Mouse (Mus musculus) kidney, embryonic 14.5 days (tissue): ENCODE data around the gene Dscaml1. TPM values are rescaled to one million over a fixed set of nuclear protein-coding genes. Genes with fewer than 3 reads are reported as not detected.

Experiments
- ATAC-seq: fragments of 200-750 bp; cut with Nextera tagmentation; 2 replicates; pipeline ENCODE4 v1.8.0; 2017; ENCODE audit warnings: moderate number of reproducible peaks, mild to moderate bottlenecking, moderate TSS enrichment, moderate library complexity; ENCODE audit not compliant: low FRiP score, low TSS enrichment
- H3K27ac ChIP-seq: fragments of 300-500 bp; sonication (generic); 2 replicates; pipeline ENCODE4 v1.5.1; 2014; ENCODE audit warnings: low read depth, mild to moderate bottlenecking, low read length, moderate library complexity, mixed read lengths
- H3K27me3 ChIP-seq: fragments of 300-500 bp; sonication (generic); 2 replicates; pipeline ENCODE4 v1.6.1; 2014; ENCODE audit warnings: mild to moderate bottlenecking, low read length; ENCODE audit not compliant: control insufficient read depth, insufficient read depth
- H3K36me3 ChIP-seq: fragments of 300-500 bp; sonication (generic); 2 replicates; pipeline ENCODE4 v1.6.1; 2014; ENCODE audit warnings: low read length, mixed read lengths; ENCODE audit not compliant: control insufficient read depth, insufficient read depth
- H3K4me1 ChIP-seq: fragments of 300-500 bp; sonication (generic); 2 replicates; pipeline ENCODE4 v1.6.1; 2014; ENCODE audit warnings: low read length, mixed read lengths; ENCODE audit not compliant: control insufficient read depth, insufficient read depth
- H3K4me2 ChIP-seq: fragments of 300-500 bp; sonication (generic); replicated peaks from 2 replicates; pipeline ENCODE4 v1.6.1; 2014; ENCODE audit warnings: low read depth, mild to moderate bottlenecking, low read length
- H3K4me3 ChIP-seq: fragments of 300-500 bp; sonication (generic); 2 replicates; pipeline ENCODE4 v1.5.1; 2014; ENCODE audit warnings: mild to moderate bottlenecking, low read length
- H3K9ac ChIP-seq: fragments of 300-500 bp; sonication (generic); 2 replicates; pipeline ENCODE4 v1.6.1; 2014; ENCODE audit warnings: low read depth, mild to moderate bottlenecking, low read length, moderate library complexity
- H3K9me3 ChIP-seq: fragments of 300-500 bp; sonication (generic); 2 replicates; pipeline ENCODE4 v1.6.1; 2016; ENCODE audit warnings: low read length; ENCODE audit not compliant: control insufficient read depth
- WGBS: fragments of 180-500 bp; shearing (Covaris S2); extraction: QIAGEN DNeasy Blood & Tissue Kit; methylation state at CpG from one replicate; pipeline ENCODE4 v1.1.7; 2014; 5-methylcytosine and 5-hydroxymethylcytosine counted together
- polyA plus RNA-seq: library from polyadenylated mRNA; unstranded; fragments of >200 nt; fragmentation: Nextera tagmentation; extraction: Ambion mirVana; gene quantifications from 2 replicates; pipeline ENCODE4 v1.2.1, GENCODE M21; 2014

The Dscaml1 gene
- polyA plus RNA-seq, 1 experiment from 2014 or later: 0.23 TPM

DNA sequence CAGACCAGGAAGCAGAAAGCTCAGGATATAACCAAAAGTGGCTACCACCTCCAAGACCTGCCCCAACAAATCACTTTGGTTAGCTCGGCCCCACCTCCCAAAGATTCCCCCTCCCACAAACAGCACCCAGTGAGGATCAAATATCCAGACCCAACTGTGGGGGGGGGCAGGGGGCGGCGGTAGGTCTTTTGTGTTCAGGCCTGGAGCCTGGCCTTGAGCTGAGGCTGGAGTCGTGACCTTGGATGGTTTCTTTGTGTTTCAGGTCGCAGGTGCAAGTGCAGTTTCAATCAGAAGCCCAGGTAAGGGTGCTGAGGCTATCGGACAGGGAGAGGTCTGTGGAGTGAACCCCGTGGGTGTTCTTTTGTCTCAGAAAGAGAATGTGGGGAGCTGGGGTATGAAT lies 35.1 kb upstream of the Dscaml1 start:
- ATAC-seq: no peak
- Histone ChIP-seq H3K27me3 (no peaks in the 10 kb centered on the region), H3K4me3 (no peak overlapping the region), H3K4me1 (no peaks in the 10 kb centered on the region), H3K9me3 (no peaks in the 10 kb centered on the region), H3K27ac (no peak overlapping the region), H3K36me3 (peaks cover 22% of the 10 kb centered on the region; the same call in 1 of the 2 replicates), H3K4me2 (no peak overlapping the region), H3K9ac (no peak overlapping the region)
- 66% methylated on average over 7 of the region's 7 CpGs for WGBS

DNA sequence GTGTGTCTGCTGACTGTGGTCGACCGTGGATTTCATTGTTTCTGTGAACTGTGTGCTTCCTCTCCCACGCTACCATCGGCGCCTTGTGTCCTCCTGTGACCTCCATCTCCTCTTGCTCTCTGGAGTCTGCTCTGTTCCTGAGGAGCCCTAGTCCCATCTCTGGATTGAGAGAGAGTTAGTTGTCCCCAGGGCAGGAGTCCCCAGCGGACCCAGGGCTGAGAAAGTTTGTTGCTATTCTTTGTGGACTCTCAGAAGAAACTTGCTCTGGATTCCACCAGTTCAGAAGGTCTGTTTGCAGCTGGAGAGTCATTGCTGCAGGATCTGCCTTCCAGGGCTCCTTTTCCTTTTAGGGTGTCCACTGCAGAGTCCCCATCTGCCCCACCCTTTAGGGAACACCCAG lies 31.2 kb upstream of the Dscaml1 start:
- WGBS: 92% methylated on average over 6 of the region's 6 CpGs
- H3K36me3 ChIP-seq: peaks cover 22% of the 10 kb centered on the region; the same call in 1 of the 2 replicates
- no peaks in the 10 kb centered on the region for H3K27me3 ChIP-seq
- H3K4me2 ChIP-seq: no peak overlapping the region
- H3K9ac ChIP-seq: no peak overlapping the region
- H3K9me3 ChIP-seq: no peaks in the 10 kb centered on the region
- no peak overlapping the region for H3K4me3 ChIP-seq
- no peaks in the 10 kb centered on the region for H3K4me1 ChIP-seq
- no peak for ATAC-seq
- H3K27ac ChIP-seq: no peak overlapping the region

DNA sequence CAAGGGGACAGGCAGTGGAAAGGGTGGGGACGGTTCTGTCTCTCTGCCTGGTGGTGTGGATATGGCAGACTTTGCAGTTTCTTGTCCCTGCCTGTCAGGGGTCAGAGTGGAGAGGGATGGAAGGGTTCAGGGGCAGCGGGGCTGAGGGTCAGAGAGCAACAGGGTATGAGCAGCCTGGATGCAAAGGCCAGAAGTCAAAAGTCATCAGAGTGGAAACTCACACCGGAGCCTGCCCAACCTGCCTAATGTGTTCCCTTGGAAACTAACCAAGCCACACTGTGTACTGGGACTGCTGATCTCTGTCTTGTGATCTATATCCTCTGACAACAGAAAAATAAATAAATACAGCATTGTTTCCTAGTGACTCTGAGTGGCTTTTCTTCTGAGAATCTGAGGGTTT lies 30.6 kb upstream of the Dscaml1 start:
- ATAC-seq: no peak
- Histone ChIP-seq H3K4me1 (no peaks in the 10 kb centered on the region), H3K36me3 (peaks cover 22% of the 10 kb centered on the region; the same call in 1 of the 2 replicates), H3K27me3 (no peaks in the 10 kb centered on the region), H3K4me2 (no peak overlapping the region), H3K9me3 (no peaks in the 10 kb centered on the region), H3K9ac (no peak overlapping the region), H3K4me3 (no peak overlapping the region), H3K27ac (no peak overlapping the region)
- 32% methylated on average over 3 of the region's 3 CpGs for WGBS

DNA sequence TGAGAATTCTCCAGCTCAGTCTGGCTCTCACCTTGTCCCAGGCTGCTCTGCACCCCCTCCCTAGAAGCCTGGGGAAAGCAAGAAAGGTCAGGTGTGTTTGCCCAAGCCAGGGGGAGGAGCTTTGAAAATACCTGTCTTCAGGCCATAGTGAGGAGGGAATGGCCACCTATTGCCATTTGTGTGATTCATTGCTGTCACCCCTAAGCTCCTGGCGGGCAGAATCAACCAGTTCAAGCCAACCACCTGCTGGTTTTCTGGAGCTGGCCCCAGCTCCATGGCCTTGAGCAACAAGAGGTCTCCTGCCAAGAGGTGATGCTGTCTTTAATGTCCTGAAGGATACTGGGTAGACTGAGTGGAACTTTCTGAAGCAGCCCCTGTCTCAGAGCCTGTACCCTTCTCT lies 28.1 kb upstream of the Dscaml1 start:
- no peak overlapping the region for H3K4me3 ChIP-seq
- 47% methylated on average over 1 of the region's 1 CpGs for WGBS
- H3K9ac ChIP-seq: no peak overlapping the region
- no peak overlapping the region for H3K4me2 ChIP-seq
- no peaks in the 10 kb centered on the region for H3K27me3 ChIP-seq
- H3K4me1 ChIP-seq: no peaks in the 10 kb centered on the region
- peaks cover 14% of the 10 kb centered on the region; the same call in 1 of the 2 replicates for H3K36me3 ChIP-seq
- H3K9me3 ChIP-seq: no peaks in the 10 kb centered on the region
- no peak for ATAC-seq
- H3K27ac ChIP-seq: no peak overlapping the region

DNA sequence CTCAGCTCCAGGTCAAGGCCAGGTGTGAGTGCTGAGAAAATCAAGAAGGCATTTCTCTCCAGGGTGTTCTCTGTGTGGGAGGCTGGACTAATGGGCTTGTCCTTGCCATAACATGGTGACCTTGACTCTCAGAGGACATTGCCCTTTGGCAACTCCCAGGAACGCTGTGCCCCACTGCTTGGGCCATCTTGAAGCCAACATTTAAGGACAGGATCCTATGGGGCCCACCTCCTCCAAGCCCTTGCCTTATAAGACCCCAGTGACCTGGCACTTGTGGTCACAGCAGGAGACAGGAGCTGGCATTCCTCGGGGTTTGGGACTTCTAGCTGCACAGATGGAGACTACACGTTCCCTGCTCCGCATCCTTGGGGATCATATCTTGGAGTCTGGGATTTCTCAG lies 27.0 kb upstream of the Dscaml1 start, which contains the start of gene Fxyd2:
Fxyd2 (plus strand) TSS at position 236 of the 400 bp plus-strand sequence.
- H3K9me3 ChIP-seq: no peaks in the 10 kb centered on the region
- no peaks in the 10 kb centered on the region for H3K27me3 ChIP-seq
- no peak within 1 kb of the TSS for H3K27ac ChIP-seq
- no peak within 1 kb of the TSS for H3K9ac ChIP-seq
- peaks cover 8% of the 10 kb centered on the region; the same call in 1 of the 2 replicates for H3K36me3 ChIP-seq
- H3K4me2 ChIP-seq: no peak within 1 kb of the TSS
- H3K4me1 ChIP-seq: no peaks in the 10 kb centered on the region
- no peak within 1 kb of the TSS for H3K4me3 ChIP-seq
- 67% methylated on average over 4 of the region's 4 CpGs for WGBS
- ATAC-seq: no peak

DNA sequence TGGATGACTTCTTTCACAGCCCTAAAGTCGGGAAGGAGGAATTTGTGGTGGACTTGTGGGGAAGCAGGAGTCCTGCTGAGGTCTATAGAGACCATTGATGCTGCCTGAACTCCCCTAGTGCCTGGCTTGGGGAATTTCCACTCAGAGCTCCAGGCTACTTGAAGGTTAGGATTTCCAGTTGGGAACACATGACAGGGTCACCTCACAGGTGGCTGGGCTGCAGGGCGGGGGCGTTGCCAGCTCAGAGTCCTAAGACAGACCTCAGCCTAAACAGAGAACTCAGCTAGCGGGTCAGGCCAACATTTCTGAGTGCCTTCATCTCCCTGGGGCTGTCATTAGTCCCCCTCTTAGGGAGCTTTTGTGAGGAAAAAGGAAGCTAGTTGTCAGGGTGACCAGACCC lies 24.6 kb upstream of the Dscaml1 start:
- no peak overlapping the region for H3K9ac ChIP-seq
- no peaks in the 10 kb centered on the region for H3K4me1 ChIP-seq
- H3K27me3 ChIP-seq: no peaks in the 10 kb centered on the region
- no peak overlapping the region for H3K27ac ChIP-seq
- no peaks in the 10 kb centered on the region for H3K9me3 ChIP-seq
- WGBS: 43% methylated on average over 4 of the region's 4 CpGs
- H3K4me3 ChIP-seq: no peak overlapping the region
- H3K36me3 ChIP-seq: no peaks in the 10 kb centered on the region
- ATAC-seq: no peak
- H3K4me2 ChIP-seq: no peak overlapping the region

DNA sequence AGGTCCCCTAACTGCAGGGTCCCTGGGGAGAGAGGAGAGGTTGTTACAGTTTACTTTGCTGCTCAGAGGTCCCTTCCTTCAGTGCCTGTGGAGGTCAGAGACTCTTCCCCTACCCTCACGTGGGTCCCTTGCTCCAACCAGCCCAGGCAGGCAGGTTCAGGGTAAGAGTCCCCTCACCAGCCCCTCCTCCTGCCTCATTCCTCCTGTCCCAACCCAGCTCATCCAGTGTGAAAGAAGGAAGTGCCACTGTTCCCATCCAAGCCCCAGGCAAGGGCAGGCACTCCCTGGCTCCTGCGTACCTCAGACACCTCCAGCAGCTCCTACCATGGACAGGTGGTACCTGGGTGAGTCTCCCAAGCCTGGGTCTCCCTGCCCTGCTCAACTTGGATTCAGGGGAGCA lies 23.5 kb upstream of the Dscaml1 start:
- 41% methylated on average over 2 of the region's 2 CpGs for WGBS
- Histone ChIP-seq H3K4me2 (no peak overlapping the region), H3K4me3 (no peak overlapping the region), H3K27me3 (no peaks in the 10 kb centered on the region), H3K4me1 (no peaks in the 10 kb centered on the region), H3K9me3 (no peaks in the 10 kb centered on the region), H3K27ac (no peak overlapping the region), H3K36me3 (no peaks in the 10 kb centered on the region), H3K9ac (no peak overlapping the region)
- no peak for ATAC-seq

DNA sequence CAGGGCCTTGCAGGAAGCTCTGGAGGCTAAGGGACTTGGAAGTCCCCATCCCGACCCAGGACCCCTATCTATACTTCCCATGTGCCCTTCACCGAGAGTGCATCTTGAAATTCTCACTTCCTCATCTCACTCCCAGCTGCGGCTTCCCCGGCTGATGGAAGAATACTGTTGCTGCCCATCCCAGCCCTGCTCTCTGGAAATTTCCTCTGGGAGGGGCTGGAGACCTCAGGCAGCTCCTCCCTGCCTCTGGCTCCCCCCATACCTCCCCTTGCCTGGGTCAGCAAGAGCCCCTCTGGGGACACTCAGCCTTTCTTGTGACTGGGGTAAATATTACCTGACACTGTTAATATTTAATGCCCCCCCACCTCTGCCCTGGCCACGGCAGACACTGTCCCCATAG lies 20.7 kb upstream of the Dscaml1 start:
- no peak overlapping the region for H3K27ac ChIP-seq
- no peak overlapping the region for H3K4me3 ChIP-seq
- ATAC-seq: no peak
- H3K9me3 ChIP-seq: no peaks in the 10 kb centered on the region
- H3K9ac ChIP-seq: no peak overlapping the region
- no peak overlapping the region for H3K4me2 ChIP-seq
- peaks cover 4% of the 10 kb centered on the region; the same call in 1 of the 2 replicates for H3K27me3 ChIP-seq
- no peaks in the 10 kb centered on the region for H3K36me3 ChIP-seq
- 55% methylated on average over 5 of the region's 5 CpGs for WGBS
- no peaks in the 10 kb centered on the region for H3K4me1 ChIP-seq

DNA sequence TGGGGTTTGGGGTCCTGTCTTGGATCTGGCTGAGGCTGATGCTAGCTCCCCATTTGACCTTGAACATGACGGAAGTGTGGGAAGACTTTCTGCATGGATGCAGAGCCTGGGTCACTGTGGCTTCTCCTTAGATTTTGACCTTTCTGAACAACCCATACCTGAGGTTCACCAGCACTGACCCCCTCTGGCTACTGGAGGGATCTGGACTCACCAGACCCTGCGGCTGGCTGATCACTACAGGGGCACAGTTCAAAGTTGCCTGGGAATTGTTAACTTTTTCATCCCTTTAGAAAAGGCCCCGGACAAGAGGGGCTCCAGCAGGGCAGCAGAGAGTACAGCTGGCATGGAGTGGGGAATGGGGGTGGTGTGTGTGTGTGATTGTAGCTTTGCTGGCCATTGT lies 19.6 kb upstream of the Dscaml1 start:
- no peak for ATAC-seq
- no peak overlapping the region for H3K4me3 ChIP-seq
- H3K9me3 ChIP-seq: no peaks in the 10 kb centered on the region
- H3K4me1 ChIP-seq: no peaks in the 10 kb centered on the region
- H3K36me3 ChIP-seq: no peaks in the 10 kb centered on the region
- 72% methylated on average over 3 of the region's 3 CpGs for WGBS
- H3K27ac ChIP-seq: 0 out of 2 replicates have a peak overlapping the region, but pooled peaks have one; percentile 12
- H3K27me3 ChIP-seq: peaks cover 5% of the 10 kb centered on the region; the same call in 1 of the 2 replicates
- H3K4me2 ChIP-seq: no peak overlapping the region
- H3K9ac ChIP-seq: no peak overlapping the region
